Mouse (Mus musculus) liver, adult 2 months (tissue): ENCODE data around the gene Ppox.

Experiments
- CTCF ChIP-seq: fragments of 200-500 bp; IDR thresholded peaks from 2 replicates; pipeline ENCODE4 v1.5.1; 2011; ENCODE audit warnings: low read depth, low read length, control low read depth
- POLR2A ChIP-seq: fragments of 200-500 bp; IDR thresholded peaks from 2 replicates; pipeline ENCODE4 v1.6.1; 2011; ENCODE audit warnings: low read length, control low read depth; ENCODE audit not compliant: insufficient read depth; ENCODE audit errors: extremely low read depth

DNA sequence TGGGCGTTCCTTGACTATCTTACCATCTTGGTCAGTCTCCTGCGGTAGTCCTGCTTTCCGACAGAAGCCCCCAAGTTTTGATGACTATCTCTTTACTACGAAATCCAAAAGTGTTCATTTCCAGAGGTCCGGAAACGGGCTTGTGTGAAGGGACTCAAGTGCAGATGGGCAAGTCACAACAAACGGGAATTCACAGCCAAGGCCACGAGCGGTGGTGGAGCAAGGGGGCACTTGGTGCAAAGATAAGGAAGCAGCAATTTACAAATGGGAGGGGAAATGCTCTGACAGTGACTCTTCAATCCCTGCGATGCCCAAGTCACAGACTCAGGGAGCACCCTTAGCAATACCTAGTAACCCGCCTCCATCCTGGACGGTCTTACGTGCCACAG is 33.5 kb downstream of the Ppox start:
- TF ChIP-seq CTCF (no peak), POLR2A (no peak)
